Mouse (Mus musculus): Measurements from ENCODE around the gene Knstrn. TPM values are rescaled to one million over a fixed set of nuclear protein-coding genes. Genes with fewer than 3 reads are reported as not detected.

Knstrn gene
- polyA plus RNA-seq, 1 experiment from 2014 or later = 106 TPM

DNA sequence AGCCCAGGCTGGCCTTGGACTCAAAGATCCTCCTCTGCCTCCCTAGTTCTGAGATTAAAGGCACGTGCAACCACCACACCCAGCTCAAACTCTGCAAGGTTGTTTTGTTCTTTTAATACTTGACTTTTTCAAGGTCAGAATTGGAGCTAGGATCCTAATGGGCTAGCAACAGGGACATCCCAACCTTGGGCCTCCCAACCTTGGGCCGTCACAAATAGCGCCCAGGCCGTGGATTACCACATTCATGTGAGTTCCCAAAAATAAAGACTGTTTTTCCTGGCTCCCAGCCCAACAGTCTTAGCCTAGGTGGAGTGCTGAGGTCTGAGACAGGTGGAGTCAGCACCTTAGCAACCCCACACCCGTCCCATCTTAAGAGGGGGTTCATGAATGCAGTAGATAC, 68.2 kb downstream of the Knstrn start:
- 72% methylated on average over 5 of the region's 5 CpGs for WGBS
- peaks cover 17% of the 10 kb centered on the region for H3K27me3 ChIP-seq (ENCODE audit: control insufficient read depth, insufficient read depth, low read length)
- H3K4me3 ChIP-seq (ENCODE audit: control insufficient read depth in 1 of 2, insufficient read depth in 1 of 2, low read depth in 1 of 2, low read length in 2 of 2) = no peak overlapping the region
- ATAC-seq (ENCODE audit: insufficient number of reproducible peaks, insufficient read depth, low FRiP score, low read depth) = no peak
- no peaks in the 10 kb centered on the region for H3K9me3 ChIP-seq (ENCODE audit: control insufficient read depth, low read length)
- H3K36me3 ChIP-seq (ENCODE audit: control insufficient read depth, insufficient read depth, low read length) = peaks cover 16% of the 10 kb centered on the region
- peaks cover 2 to 15% of the 10 kb centered on the region in 2 experiments; a peak in 3 of 4 replicates for H3K4me1 ChIP-seq (ENCODE audit: control insufficient read depth in 2 of 2, insufficient read depth in 2 of 2, low read length in 2 of 2)
- H3K27ac ChIP-seq (replicated peaks in 1 of 2; ENCODE audit: control insufficient read depth in 1 of 2, insufficient read depth in 1 of 2, low read depth in 2 of 2, low read length in 2 of 2) = no peak overlapping the region
- no peak overlapping the region for H3K9ac ChIP-seq (ENCODE audit: low read length)
- no peak overlapping the region for H3K4me2 ChIP-seq (ENCODE audit: low read length)

- Histone ChIP-seq H3K4me1 (ENCODE audit: control insufficient read depth in 2 of 2, insufficient read depth in 2 of 2, low read length in 2 of 2) (peaks cover 5 to 22% of the 10 kb centered on the region in 2 experiments), H3K4me3 (ENCODE audit: control insufficient read depth in 1 of 2, insufficient read depth in 1 of 2, low read depth in 1 of 2, low read length in 2 of 2) (peak overlapping the region; percentile 31 to 38), H3K9ac (ENCODE audit: low read length) (peak overlapping the region; percentile 65; the same call in 1 of the 2 replicates), H3K9me3 (ENCODE audit: control insufficient read depth, low read length) (no peaks in the 10 kb centered on the region), H3K27ac (replicated peaks in 1 of 2; ENCODE audit: control insufficient read depth in 1 of 2, insufficient read depth in 1 of 2, low read depth in 2 of 2, low read length in 2 of 2) (no peak overlapping the region), H3K36me3 (ENCODE audit: control insufficient read depth, insufficient read depth, low read length) (peaks cover 5% of the 10 kb centered on the region; the same call in 1 of the 2 replicates), H3K27me3 (ENCODE audit: control insufficient read depth, insufficient read depth, low read length) (peaks cover 24% of the 10 kb centered on the region), H3K4me2 (ENCODE audit: low read length) (peak overlapping the region; percentile 74)
- ATAC-seq (ENCODE audit: insufficient number of reproducible peaks, insufficient read depth, low FRiP score, low read depth) = peak; percentile 49
- 3% methylated on average over 32 of the region's 32 CpGs for WGBS
Measured at GRCm38 (mm10) chr2:118882840-118883679, 69.3 kb downstream of the Knstrn start.

DNA sequence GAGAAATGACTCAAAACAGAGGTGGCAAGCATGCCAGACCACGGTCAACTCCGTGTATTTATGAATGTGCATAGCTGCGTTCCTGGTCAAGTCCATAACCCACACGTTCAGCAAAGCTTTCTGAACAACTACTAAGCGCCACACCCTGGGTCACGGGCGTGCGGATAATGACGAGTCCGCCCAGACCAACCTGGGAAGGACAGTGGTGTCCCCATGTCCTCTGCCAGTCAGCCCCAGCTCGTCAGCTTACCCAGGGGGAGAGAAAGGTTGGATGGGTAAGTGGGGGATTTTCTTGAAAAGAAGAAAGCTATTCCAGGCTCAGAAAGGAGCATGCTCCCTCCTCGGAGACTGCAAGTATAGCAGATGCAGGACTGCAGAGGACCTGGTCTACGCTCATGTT, 73.6 kb downstream of the Knstrn start:
- peaks cover 9 to 16% of the 10 kb centered on the region in 2 experiments for H3K4me1 ChIP-seq (ENCODE audit: control insufficient read depth in 2 of 2, insufficient read depth in 2 of 2, low read length in 2 of 2)
- no peak overlapping the region for H3K27ac ChIP-seq (replicated peaks in 1 of 2; ENCODE audit: control insufficient read depth in 1 of 2, insufficient read depth in 1 of 2, low read depth in 2 of 2, low read length in 2 of 2)
- H3K36me3 ChIP-seq (ENCODE audit: control insufficient read depth, insufficient read depth, low read length) = no peaks in the 10 kb centered on the region
- peak overlapping the region; percentile 49; the same call in 1 of the 2 replicates for H3K9ac ChIP-seq (ENCODE audit: low read length)
- H3K4me2 ChIP-seq (ENCODE audit: low read length) = peak overlapping the region; percentile 34
- no peaks in the 10 kb centered on the region for H3K9me3 ChIP-seq (ENCODE audit: control insufficient read depth, low read length)
- H3K27me3 ChIP-seq (ENCODE audit: control insufficient read depth, insufficient read depth, low read length) = peaks cover 39% of the 10 kb centered on the region
- H3K4me3 ChIP-seq (ENCODE audit: control insufficient read depth in 1 of 2, insufficient read depth in 1 of 2, low read depth in 1 of 2, low read length in 2 of 2) = peak overlapping the region in 1 of 2 experiments; percentile 12; a peak in 2 of 4 replicates
- no peak for ATAC-seq (ENCODE audit: insufficient number of reproducible peaks, insufficient read depth, low FRiP score, low read depth)
- 55% methylated on average over 13 of the region's 13 CpGs for WGBS

DNA sequence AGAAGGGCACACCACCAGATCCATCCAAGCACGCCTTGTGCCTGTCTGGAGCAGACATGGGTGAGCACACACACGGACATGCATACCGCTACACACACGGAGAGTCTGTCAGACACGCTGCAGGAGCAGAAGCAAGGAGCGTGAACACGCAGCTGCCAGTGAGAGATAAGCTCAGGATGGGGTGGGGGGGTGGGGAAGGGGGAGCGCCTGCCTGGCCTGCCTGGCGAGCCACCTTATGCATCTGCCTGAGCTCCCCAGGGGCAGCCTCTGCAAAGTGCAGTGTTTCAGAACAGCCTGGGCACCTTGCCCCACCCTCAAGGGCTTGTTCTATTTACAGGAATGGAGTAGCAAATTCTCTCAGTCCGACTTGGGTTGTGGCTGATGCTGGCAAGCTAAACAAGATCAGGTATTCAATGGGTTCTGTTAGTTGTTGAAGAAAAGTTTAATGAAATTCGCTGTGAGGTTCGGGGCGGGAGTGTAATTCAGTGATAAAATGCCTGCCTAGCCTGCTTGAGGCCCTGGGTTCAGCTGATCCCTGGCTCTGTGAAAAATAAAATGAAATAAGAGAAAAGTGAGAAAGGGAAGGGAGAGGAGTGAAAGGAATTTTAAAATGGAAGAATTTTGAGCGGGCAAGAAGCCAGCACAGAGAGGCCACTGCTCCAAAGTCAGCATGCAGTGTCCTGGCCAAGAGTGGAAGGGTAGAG, 74.2 kb downstream of the Knstrn start:
- peak overlapping the region in 1 of 2 experiments; percentile 12; a peak in 2 of 4 replicates for H3K4me3 ChIP-seq (ENCODE audit: control insufficient read depth in 1 of 2, insufficient read depth in 1 of 2, low read depth in 1 of 2, low read length in 2 of 2)
- H3K27me3 ChIP-seq (ENCODE audit: control insufficient read depth, insufficient read depth, low read length) = peaks cover 44% of the 10 kb centered on the region
- H3K36me3 ChIP-seq (ENCODE audit: control insufficient read depth, insufficient read depth, low read length) = no peaks in the 10 kb centered on the region
- peaks cover 9 to 12% of the 10 kb centered on the region in 2 experiments for H3K4me1 ChIP-seq (ENCODE audit: control insufficient read depth in 2 of 2, insufficient read depth in 2 of 2, low read length in 2 of 2)
- H3K9me3 ChIP-seq (ENCODE audit: control insufficient read depth, low read length) = no peaks in the 10 kb centered on the region
- ATAC-seq (ENCODE audit: insufficient number of reproducible peaks, insufficient read depth, low FRiP score, low read depth) = no peak
- 14% methylated on average over 14 of the region's 14 CpGs for WGBS
- H3K4me2 ChIP-seq (ENCODE audit: low read length) = peak overlapping the region; percentile 34
- H3K9ac ChIP-seq (ENCODE audit: low read length) = peak overlapping the region; percentile 49; the same call in 1 of the 2 replicates
- no peak overlapping the region for H3K27ac ChIP-seq (replicated peaks in 1 of 2; ENCODE audit: control insufficient read depth in 1 of 2, insufficient read depth in 1 of 2, low read depth in 2 of 2, low read length in 2 of 2)

- 89% methylated on average over 4 of the region's 4 CpGs for WGBS
- peaks cover 57% of the 10 kb centered on the region for H3K27me3 ChIP-seq (ENCODE audit: control insufficient read depth, insufficient read depth, low read length)
- H3K27ac ChIP-seq (replicated peaks in 1 of 2; ENCODE audit: control insufficient read depth in 1 of 2, insufficient read depth in 1 of 2, low read depth in 2 of 2, low read length in 2 of 2) = no peak overlapping the region
- H3K4me2 ChIP-seq (ENCODE audit: low read length) = no peak overlapping the region
- no peaks in the 10 kb centered on the region for H3K36me3 ChIP-seq (ENCODE audit: control insufficient read depth, insufficient read depth, low read length)
- no peak for ATAC-seq (ENCODE audit: insufficient number of reproducible peaks, insufficient read depth, low FRiP score, low read depth)
- no peak overlapping the region for H3K9ac ChIP-seq (ENCODE audit: low read length)
- H3K4me1 ChIP-seq (ENCODE audit: control insufficient read depth in 2 of 2, insufficient read depth in 2 of 2, low read length in 2 of 2) = peaks cover 9 to 10% of the 10 kb centered on the region in 2 experiments
- no peak overlapping the region for H3K4me3 ChIP-seq (ENCODE audit: control insufficient read depth in 1 of 2, insufficient read depth in 1 of 2, low read depth in 1 of 2, low read length in 2 of 2)
- H3K9me3 ChIP-seq (ENCODE audit: control insufficient read depth, low read length) = no peaks in the 10 kb centered on the region
Measured at GRCm38 (mm10) chr2:118891173-118891572, 77.4 kb downstream of the Knstrn start.

GRCm38 (mm10) chr2:118895990-118896913, 82.4 kb downstream of the Knstrn start:
- H3K27ac ChIP-seq (replicated peaks in 1 of 2; ENCODE audit: control insufficient read depth in 1 of 2, insufficient read depth in 1 of 2, low read depth in 2 of 2, low read length in 2 of 2) = no peak overlapping the region
- ATAC-seq (ENCODE audit: insufficient number of reproducible peaks, insufficient read depth, low FRiP score, low read depth) = no peak

GRCm38 (mm10) chr2:118896914-118897291, 83.1 kb downstream of the Knstrn start:
- Histone ChIP-seq H3K9ac (ENCODE audit: low read length) (peak overlapping the region; percentile 63), H3K4me1 (ENCODE audit: control insufficient read depth in 2 of 2, insufficient read depth in 2 of 2, low read length in 2 of 2) (peaks cover 15 to 28% of the 10 kb centered on the region in 2 experiments), H3K4me2 (ENCODE audit: low read length) (peak overlapping the region; percentile 93), H3K4me3 (ENCODE audit: control insufficient read depth in 1 of 2, insufficient read depth in 1 of 2, low read depth in 1 of 2, low read length in 2 of 2) (peak overlapping the region; percentile 33 to 56), H3K36me3 (ENCODE audit: control insufficient read depth, insufficient read depth, low read length) (no peaks in the 10 kb centered on the region), H3K9me3 (ENCODE audit: control insufficient read depth, low read length) (no peaks in the 10 kb centered on the region), H3K27ac (replicated peaks in 1 of 2; ENCODE audit: control insufficient read depth in 1 of 2, insufficient read depth in 1 of 2, low read depth in 2 of 2, low read length in 2 of 2) (no peak overlapping the region), H3K27me3 (ENCODE audit: control insufficient read depth, insufficient read depth, low read length) (peaks cover 83% of the 10 kb centered on the region)
- ATAC-seq (ENCODE audit: insufficient number of reproducible peaks, insufficient read depth, low FRiP score, low read depth) = no peak
- under 1% methylated on average over 13 of the region's 13 CpGs for WGBS

More at GRCm38 (mm10) chr2:118895990-118896913, 82.4 kb downstream of the Knstrn start:
- peaks cover 86% of the 10 kb centered on the region for H3K27me3 ChIP-seq (ENCODE audit: control insufficient read depth, insufficient read depth, low read length)
- H3K9me3 ChIP-seq (ENCODE audit: control insufficient read depth, low read length) = no peaks in the 10 kb centered on the region
- H3K4me2 ChIP-seq (ENCODE audit: low read length) = peak overlapping the region; percentile 93
- peaks cover 15 to 28% of the 10 kb centered on the region in 2 experiments for H3K4me1 ChIP-seq (ENCODE audit: control insufficient read depth in 2 of 2, insufficient read depth in 2 of 2, low read length in 2 of 2)
- H3K4me3 ChIP-seq (ENCODE audit: control insufficient read depth in 1 of 2, insufficient read depth in 1 of 2, low read depth in 1 of 2, low read length in 2 of 2) = peak overlapping the region; percentile 33 to 56
- H3K9ac ChIP-seq (ENCODE audit: low read length) = peak overlapping the region; percentile 63
- no peaks in the 10 kb centered on the region for H3K36me3 ChIP-seq (ENCODE audit: control insufficient read depth, insufficient read depth, low read length)
- WGBS = 2% methylated on average over 38 of the region's 38 CpGs

Measured in heart, embryonic 14.5 days (tissue).